Mouse (Mus musculus): ENCODE data around the gene 6430628N08Rik. TPM values are rescaled to one million over a fixed set of nuclear protein-coding genes. Genes with fewer than 3 reads are reported as not detected.

Gene 6430628N08Rik
- not detected in 2 replicates for polyA plus RNA-seq (2012; rRNA removed)

DNA sequence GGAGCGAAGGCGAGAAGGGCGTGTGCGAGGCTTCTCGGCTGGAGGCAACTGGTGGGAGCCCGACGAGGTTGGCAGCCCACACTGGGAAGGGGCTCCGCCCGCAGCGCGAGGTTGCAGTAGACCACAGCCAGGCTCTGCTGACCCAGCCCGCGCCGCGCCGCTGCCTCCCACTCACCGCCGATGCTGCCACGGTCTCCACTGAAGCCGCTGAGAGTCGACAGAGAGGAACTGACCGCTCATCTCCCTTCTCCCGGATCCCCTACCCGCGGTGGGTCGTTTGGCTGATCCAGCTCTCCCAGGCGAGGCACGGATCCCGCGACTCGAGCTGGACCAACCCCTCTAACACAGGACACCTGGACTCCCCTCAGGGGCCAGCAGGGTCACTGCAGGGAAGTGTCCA is at the start of gene 6430628N08Rik:
Gene 6430628N08Rik (plus strand): TSS at position 113 of the 400 bp plus-strand sequence.
- TF ChIP-seq CTCF (conservative IDR thresholded peaks at IDR 0.05; ENCODE audit: insufficient read depth, insufficient read length, low read depth, low read length): no peak
- no peak for TF ChIP-seq POLR2A (IDR thresholded peaks at IDR 0.05; ENCODE audit: low read depth, low read length)
- 3% methylated on average over 31 of the region's 31 CpGs for WGBS
- Histone ChIP-seq H3K27me3 (replicated peaks; ENCODE audit: control insufficient read depth, insufficient read depth, low read length) (peaks cover 2% of the 10 kb centered on the region), H3K4me1 (ENCODE audit: control insufficient read depth, insufficient read depth, low read length) (no peaks in the 10 kb centered on the region), H3K4me3 (ENCODE audit: insufficient read depth, low read depth, low read length) (no peak within 1 kb of the TSS), H3K36me3 (ENCODE audit: control insufficient read depth, insufficient read depth, low read length) (no peaks in the 10 kb centered on the region), H3K27ac (ENCODE audit: insufficient read depth, low read depth, low read length) (no peak within 1 kb of the TSS)
- no peak for DNase-seq

DNA sequence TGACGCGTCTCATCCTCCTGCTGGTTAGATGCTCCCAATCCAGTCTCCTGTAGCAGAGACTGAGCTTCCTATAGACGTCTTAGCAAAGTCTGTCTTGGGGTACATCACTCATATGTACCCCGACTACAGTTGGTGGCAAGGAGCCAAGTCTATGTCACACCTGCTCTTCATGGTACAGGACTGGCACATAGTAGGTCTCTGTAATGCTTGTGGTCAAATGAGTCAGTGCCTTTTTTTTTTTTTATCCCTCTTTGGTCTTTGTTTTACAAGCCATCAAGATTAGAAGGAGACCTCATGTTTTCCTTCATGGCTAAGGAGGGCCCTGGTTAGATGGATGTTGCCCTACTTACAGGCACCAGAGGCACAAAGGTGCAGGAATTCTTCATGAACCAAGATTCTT is 49.6 kb upstream of the 6430628N08Rik start:
- H3K36me3 ChIP-seq (ENCODE audit: control insufficient read depth, insufficient read depth, low read length): no peaks in the 10 kb centered on the region
- H3K27ac ChIP-seq (ENCODE audit: insufficient read depth, low read depth, low read length): no peak overlapping the region
- H3K4me3 ChIP-seq (ENCODE audit: insufficient read depth, low read depth, low read length): no peak overlapping the region
- no peak for DNase-seq
- peaks cover 6% of the 10 kb centered on the region; the same call in 1 of the 2 replicates for H3K4me1 ChIP-seq (ENCODE audit: control insufficient read depth, insufficient read depth, low read length)
- TF ChIP-seq CTCF (conservative IDR thresholded peaks at IDR 0.05; ENCODE audit: insufficient read depth, insufficient read length, low read depth, low read length) (no peak), POLR2A (IDR thresholded peaks at IDR 0.05; ENCODE audit: low read depth, low read length) (no peak)
- H3K27me3 ChIP-seq (replicated peaks; ENCODE audit: control insufficient read depth, insufficient read depth, low read length): no peaks in the 10 kb centered on the region
- 92% methylated on average over 4 of the region's 4 CpGs for WGBS

- H3K27ac ChIP-seq (ENCODE audit: insufficient read depth, low read depth, low read length): no peak overlapping the region
- WGBS: 55% methylated on average over 2 of the region's 2 CpGs
- no peak overlapping the region for H3K4me3 ChIP-seq (ENCODE audit: insufficient read depth, low read depth, low read length)
- H3K27me3 ChIP-seq (replicated peaks; ENCODE audit: control insufficient read depth, insufficient read depth, low read length): no peaks in the 10 kb centered on the region
- no peaks in the 10 kb centered on the region for H3K4me1 ChIP-seq (ENCODE audit: control insufficient read depth, insufficient read depth, low read length)
- H3K36me3 ChIP-seq (ENCODE audit: control insufficient read depth, insufficient read depth, low read length): no peaks in the 10 kb centered on the region; the same call in 1 of the 2 replicates
- peak; percentile 56 for DNase-seq
- TF ChIP-seq POLR2A (IDR thresholded peaks at IDR 0.05; ENCODE audit: low read depth, low read length) (no peak), CTCF (conservative IDR thresholded peaks at IDR 0.05; ENCODE audit: insufficient read depth, insufficient read length, low read depth, low read length) (no peak)
Measured at GRCm38 (mm10) chr4:115846656-115847055, 43.8 kb upstream of the 6430628N08Rik start.

- WGBS: 57% methylated on average over 5 of the region's 5 CpGs
- H3K27ac ChIP-seq (ENCODE audit: insufficient read depth, low read depth, low read length): no peak overlapping the region
Measured at GRCm38 (mm10) chr4:115847377-115847776, 43.1 kb upstream of the 6430628N08Rik start.

DNA sequence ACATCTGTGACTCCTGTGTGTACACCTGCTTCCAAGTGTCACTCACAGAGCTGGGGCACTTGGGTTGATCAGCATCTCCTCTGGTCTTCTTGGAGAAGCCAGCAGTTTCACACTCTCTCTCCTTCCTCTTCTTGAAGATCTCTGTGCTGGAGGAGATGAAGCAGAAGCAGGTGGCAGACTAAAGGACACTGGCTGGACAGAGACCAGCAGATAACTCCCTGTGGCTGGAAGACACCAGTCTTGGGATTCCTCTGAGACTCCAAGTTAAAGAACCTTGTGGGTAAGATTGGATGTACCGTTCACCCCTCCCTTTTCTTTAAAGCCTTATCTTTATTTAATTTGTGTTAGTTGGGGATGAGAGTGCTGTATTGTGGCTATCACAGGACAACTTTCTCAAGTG is 42.4 kb upstream of the 6430628N08Rik start:
- no peak for DNase-seq
- H3K27ac ChIP-seq (ENCODE audit: insufficient read depth, low read depth, low read length): no peak overlapping the region
- no peaks in the 10 kb centered on the region for H3K27me3 ChIP-seq (replicated peaks; ENCODE audit: control insufficient read depth, insufficient read depth, low read length)
- H3K36me3 ChIP-seq (ENCODE audit: control insufficient read depth, insufficient read depth, low read length): no peaks in the 10 kb centered on the region; the same call in 1 of the 2 replicates
- no peak overlapping the region for H3K4me3 ChIP-seq (ENCODE audit: insufficient read depth, low read depth, low read length)
- no peaks in the 10 kb centered on the region for H3K4me1 ChIP-seq (ENCODE audit: control insufficient read depth, insufficient read depth, low read length)
- 100% methylated on average over 1 of the region's 1 CpGs for WGBS
- TF ChIP-seq POLR2A (IDR thresholded peaks at IDR 0.05; ENCODE audit: low read depth, low read length): no peak
- TF ChIP-seq CTCF (conservative IDR thresholded peaks at IDR 0.05; ENCODE audit: insufficient read depth, insufficient read length, low read depth, low read length): no peak

More at GRCm38 (mm10) chr4:115847377-115847776, 43.1 kb upstream of the 6430628N08Rik start:
- H3K27me3 ChIP-seq (replicated peaks; ENCODE audit: control insufficient read depth, insufficient read depth, low read length): no peaks in the 10 kb centered on the region
- H3K36me3 ChIP-seq (ENCODE audit: control insufficient read depth, insufficient read depth, low read length): no peaks in the 10 kb centered on the region; the same call in 1 of the 2 replicates
- H3K4me3 ChIP-seq (ENCODE audit: insufficient read depth, low read depth, low read length): no peak overlapping the region
- no peak for TF ChIP-seq POLR2A (IDR thresholded peaks at IDR 0.05; ENCODE audit: low read depth, low read length)
- no peak for TF ChIP-seq CTCF (conservative IDR thresholded peaks at IDR 0.05; ENCODE audit: insufficient read depth, insufficient read length, low read depth, low read length)
- peak; percentile 18 for DNase-seq
- H3K4me1 ChIP-seq (ENCODE audit: control insufficient read depth, insufficient read depth, low read length): no peaks in the 10 kb centered on the region

GRCm38 (mm10) chr4:115848990-115849677 is 41.3 kb upstream of the 6430628N08Rik start:
- no peaks in the 10 kb centered on the region; the same call in 1 of the 2 replicates for H3K36me3 ChIP-seq (ENCODE audit: control insufficient read depth, insufficient read depth, low read length)
- H3K4me3 ChIP-seq (ENCODE audit: insufficient read depth, low read depth, low read length): no peak overlapping the region
- H3K27ac ChIP-seq (ENCODE audit: insufficient read depth, low read depth, low read length): no peak overlapping the region
- no peaks in the 10 kb centered on the region for H3K27me3 ChIP-seq (replicated peaks; ENCODE audit: control insufficient read depth, insufficient read depth, low read length)
- DNase-seq: no peak
- WGBS: 60% methylated on average over 8 of the region's 8 CpGs
- no peak for TF ChIP-seq POLR2A (IDR thresholded peaks at IDR 0.05; ENCODE audit: low read depth, low read length)
- no peaks in the 10 kb centered on the region for H3K4me1 ChIP-seq (ENCODE audit: control insufficient read depth, insufficient read depth, low read length)

GRCm38 (mm10) chr4:115850111-115850510 is 40.4 kb upstream of the 6430628N08Rik start:
- Histone ChIP-seq H3K36me3 (ENCODE audit: control insufficient read depth, insufficient read depth, low read length) (no peaks in the 10 kb centered on the region; the same call in 1 of the 2 replicates), H3K4me1 (ENCODE audit: control insufficient read depth, insufficient read depth, low read length) (no peaks in the 10 kb centered on the region), H3K4me3 (ENCODE audit: insufficient read depth, low read depth, low read length) (no peak overlapping the region), H3K27ac (ENCODE audit: insufficient read depth, low read depth, low read length) (no peak overlapping the region), H3K27me3 (replicated peaks; ENCODE audit: control insufficient read depth, insufficient read depth, low read length) (no peaks in the 10 kb centered on the region)
- no peak for DNase-seq
- no peak for TF ChIP-seq POLR2A (IDR thresholded peaks at IDR 0.05; ENCODE audit: low read depth, low read length)
- TF ChIP-seq CTCF (conservative IDR thresholded peaks at IDR 0.05; ENCODE audit: insufficient read depth, insufficient read length, low read depth, low read length): no peak
- WGBS: 89% methylated on average over 2 of the region's 2 CpGs

Data from kidney, adult 2 months (tissue).